Mouse (Mus musculus): ENCODE measurements around the gene Hsbp1. TPM values are rescaled to one million over a fixed set of nuclear protein-coding genes. Genes with fewer than 3 reads are reported as not detected.
"Not testable (repeated sequence)": the region's sequence is repeated elsewhere in the genome, so short reads cannot be mapped to it uniquely, and the experiment has no call there.

Gene Hsbp1
- polyA plus RNA-seq, 1 experiment: 203 TPM

GRCm38 (mm10) chr8:119356631-119357030, 12.3 kb downstream of the Hsbp1 start:
- not testable (repeated sequence) for H3K36me3 ChIP-seq (ENCODE audit: control insufficient read depth, insufficient read depth, low read length); H3K27me3 ChIP-seq (replicated peaks; ENCODE audit: control insufficient read depth, insufficient read depth, low read length); H3K27ac ChIP-seq (ENCODE audit: insufficient read depth, low read depth, low read length); H3K4me1 ChIP-seq (ENCODE audit: control insufficient read depth, insufficient read depth, low read length); DNase-seq; H3K4me3 ChIP-seq (ENCODE audit: insufficient read depth, low read depth, low read length)
- peak; percentile 46 for TF ChIP-seq CTCF (conservative IDR thresholded peaks at IDR 0.05; ENCODE audit: insufficient read depth, insufficient read length, low read depth, low read length)
- whole genome bisulfite sequencing: 69% methylated on average over 5 of the region's 5 CpGs

GRCm38 (mm10) chr8:119358175-119358574, 13.9 kb downstream of the Hsbp1 start:
- Histone ChIP-seq H3K4me1 (ENCODE audit: control insufficient read depth, insufficient read depth, low read length) (no peaks in the 10 kb centered on the region), H3K4me3 (ENCODE audit: insufficient read depth, low read depth, low read length) (no peak overlapping the region), H3K36me3 (ENCODE audit: control insufficient read depth, insufficient read depth, low read length) (no peaks in the 10 kb centered on the region), H3K27me3 (replicated peaks; ENCODE audit: control insufficient read depth, insufficient read depth, low read length) (no peaks in the 10 kb centered on the region), H3K27ac (ENCODE audit: insufficient read depth, low read depth, low read length) (no peak overlapping the region)
- TF ChIP-seq POLR2A (IDR thresholded peaks at IDR 0.05; ENCODE audit: low read depth, low read length): no peak
- no peak for TF ChIP-seq CTCF (conservative IDR thresholded peaks at IDR 0.05; ENCODE audit: insufficient read depth, insufficient read length, low read depth, low read length)
- DNase-seq: no peak
- 73% methylated on average over 7 of the region's 7 CpGs for WGBS

- peak; percentile 52 for DNase-seq
- H3K27ac ChIP-seq (ENCODE audit: insufficient read depth, low read depth, low read length): no peak overlapping the region
- WGBS: 44% methylated on average over 14 of the region's 14 CpGs
Measured at GRCm38 (mm10) chr8:119358836-119359235, 14.5 kb downstream of the Hsbp1 start.

GRCm38 (mm10) chr8:119360686-119361295, 16.5 kb downstream of the Hsbp1 start:
- Histone ChIP-seq H3K4me3 (ENCODE audit: insufficient read depth, low read depth, low read length) (no peak overlapping the region), H3K36me3 (ENCODE audit: control insufficient read depth, insufficient read depth, low read length) (no peaks in the 10 kb centered on the region), H3K4me1 (ENCODE audit: control insufficient read depth, insufficient read depth, low read length) (no peaks in the 10 kb centered on the region), H3K27ac (ENCODE audit: insufficient read depth, low read depth, low read length) (no peak overlapping the region), H3K27me3 (replicated peaks; ENCODE audit: control insufficient read depth, insufficient read depth, low read length) (no peaks in the 10 kb centered on the region)
- TF ChIP-seq POLR2A (IDR thresholded peaks at IDR 0.05; ENCODE audit: low read depth, low read length) (no peak), CTCF (conservative IDR thresholded peaks at IDR 0.05; ENCODE audit: insufficient read depth, insufficient read length, low read depth, low read length) (no peak)
- no peak for DNase-seq
- 60% methylated on average over 8 of the region's 8 CpGs for WGBS

More at GRCm38 (mm10) chr8:119358836-119359235, 14.5 kb downstream of the Hsbp1 start:
- no peak overlapping the region for H3K4me3 ChIP-seq (ENCODE audit: insufficient read depth, low read depth, low read length)
- no peaks in the 10 kb centered on the region for H3K36me3 ChIP-seq (ENCODE audit: control insufficient read depth, insufficient read depth, low read length)
- no peak for TF ChIP-seq POLR2A (IDR thresholded peaks at IDR 0.05; ENCODE audit: low read depth, low read length)
- TF ChIP-seq CTCF (conservative IDR thresholded peaks at IDR 0.05; ENCODE audit: insufficient read depth, insufficient read length, low read depth, low read length): peak; percentile 75
- no peaks in the 10 kb centered on the region for H3K27me3 ChIP-seq (replicated peaks; ENCODE audit: control insufficient read depth, insufficient read depth, low read length)
- no peaks in the 10 kb centered on the region for H3K4me1 ChIP-seq (ENCODE audit: control insufficient read depth, insufficient read depth, low read length)

- not testable (repeated sequence) for DNase-seq; H3K4me1 ChIP-seq (ENCODE audit: control insufficient read depth, insufficient read depth, low read length); H3K36me3 ChIP-seq (ENCODE audit: control insufficient read depth, insufficient read depth, low read length); H3K4me3 ChIP-seq (ENCODE audit: insufficient read depth, low read depth, low read length); H3K27ac ChIP-seq (ENCODE audit: insufficient read depth, low read depth, low read length); H3K27me3 ChIP-seq (replicated peaks; ENCODE audit: control insufficient read depth, insufficient read depth, low read length)
- WGBS: 89% methylated on average over 9 of the region's 9 CpGs
Measured at GRCm38 (mm10) chr8:119374716-119375115, 30.4 kb downstream of the Hsbp1 start.

- H3K27me3 ChIP-seq (replicated peaks; ENCODE audit: control insufficient read depth, insufficient read depth, low read length): no peaks in the 10 kb centered on the region
- H3K27ac ChIP-seq (ENCODE audit: insufficient read depth, low read depth, low read length): no peak overlapping the region
- no peak overlapping the region for H3K4me3 ChIP-seq (ENCODE audit: insufficient read depth, low read depth, low read length)
- H3K4me1 ChIP-seq (ENCODE audit: control insufficient read depth, insufficient read depth, low read length): no peaks in the 10 kb centered on the region
- no peak for DNase-seq
- WGBS: 70% methylated on average over 7 of the region's 7 CpGs
- H3K36me3 ChIP-seq (ENCODE audit: control insufficient read depth, insufficient read depth, low read length): no peaks in the 10 kb centered on the region
- no peak for TF ChIP-seq CTCF (conservative IDR thresholded peaks at IDR 0.05; ENCODE audit: insufficient read depth, insufficient read length, low read depth, low read length)
- no peak for TF ChIP-seq POLR2A (IDR thresholded peaks at IDR 0.05; ENCODE audit: low read depth, low read length)
Measured at GRCm38 (mm10) chr8:119378476-119378875, 34.2 kb downstream of the Hsbp1 start.

GRCm38 (mm10) chr8:119380619-119381018, 36.3 kb downstream of the Hsbp1 start:
- Histone ChIP-seq H3K4me3 (ENCODE audit: insufficient read depth, low read depth, low read length) (no peak overlapping the region), H3K27ac (ENCODE audit: insufficient read depth, low read depth, low read length) (no peak overlapping the region), H3K27me3 (replicated peaks; ENCODE audit: control insufficient read depth, insufficient read depth, low read length) (no peaks in the 10 kb centered on the region), H3K36me3 (ENCODE audit: control insufficient read depth, insufficient read depth, low read length) (no peaks in the 10 kb centered on the region), H3K4me1 (ENCODE audit: control insufficient read depth, insufficient read depth, low read length) (no peaks in the 10 kb centered on the region)
- TF ChIP-seq POLR2A (IDR thresholded peaks at IDR 0.05; ENCODE audit: low read depth, low read length) (no peak), CTCF (conservative IDR thresholded peaks at IDR 0.05; ENCODE audit: insufficient read depth, insufficient read length, low read depth, low read length) (peak; percentile 80)
- 29% methylated on average over 4 of the region's 4 CpGs for WGBS
- peak; percentile 43 for DNase-seq

All from kidney, adult 2 months (tissue).